Mouse (Mus musculus) liver, adult 2 months (tissue): ENCODE measurements around the gene Zmat5.

Source experiments
- CTCF ChIP-seq: fragments of 200-500 bp; IDR thresholded peaks from 2 replicates; pipeline ENCODE4 v1.5.1; 2011; ENCODE audit warnings: low read depth, low read length, control low read depth
- POLR2A ChIP-seq: fragments of 200-500 bp; IDR thresholded peaks from 2 replicates; pipeline ENCODE4 v1.6.1; 2011; ENCODE audit warnings: low read length, control low read depth; ENCODE audit not compliant: insufficient read depth; ENCODE audit errors: extremely low read depth

GRCm38 (mm10) chr11:4720900-4721580 is 16.6 kb downstream of the Zmat5 start:
- no peak for TF ChIP-seq CTCF
- no peak for TF ChIP-seq POLR2A
